Mouse (Mus musculus) left cerebral cortex, postnatal 14 days (tissue): ENCODE measurements at regions not wholly inside any gene's neighbourhood (a gene's known extent, or its start where the extent isn't known, plus 50 kb on each side); places are given as distances from the start of the nearest gene placed in this dataset.

Source experiments
- microRNA-seq, 2 experiments: library from miRNA; unstranded; fragments of <30 nt; microRNA quantifications; one replicate each; pipeline ENCODE4 v1.2.0; 2022

Small RNA genes lying in the stretch of these regions (microRNA-seq; reads per million reads assigned to microRNA genes)
- 0 reads per million in 2 experiments for gene Mir6351
